Mouse (Mus musculus): ENCODE data around the gene Chat. TPM values are rescaled to one million over a fixed set of nuclear protein-coding genes. Genes with fewer than 3 reads are reported as not detected.
A peak's percentile ranks its signal among the peaks of the same experiment; 100 is the strongest.

The Chat gene
- 2.8 and 3.3 TPM in 2 replicates for polyA plus RNA-seq (2015; fragmentation: Nextera tagmentation; extraction: Ambion mirVana)

GRCm38 (mm10) chr14:32465889-32466288 lies at the start of gene Chat:
Gene Chat (minus strand): TSS chr14:32465989.
- Histone ChIP-seq H3K4me1 (ENCODE audit: control insufficient read depth, insufficient read depth, low read depth, low read length) (peaks cover 18% of the 10 kb centered on the region), H3K4me2 (ENCODE audit: low read length) (peak within 1 kb of the TSS; percentile 77), H3K27me3 (replicated peaks; ENCODE audit: control insufficient read depth, insufficient read depth, low read length) (peaks cover 63% of the 10 kb centered on the region), H3K4me3 (ENCODE audit: low read length) (peak within 1 kb of the TSS; percentile 45), H3K9me3 (ENCODE audit: control insufficient read depth, low read length) (no peaks in the 10 kb centered on the region), H3K9ac (ENCODE audit: low read depth, low read length) (peak within 1 kb of the TSS; percentile 48), H3K36me3 (ENCODE audit: control insufficient read depth, insufficient read depth, low read length) (no peaks in the 10 kb centered on the region), H3K27ac (ENCODE audit: low read depth, low read length) (no peak within 1 kb of the TSS)
- WGBS, result 17% methylated on average over 13 of the region's 13 CpGs
- no peak for ATAC-seq

DNA sequence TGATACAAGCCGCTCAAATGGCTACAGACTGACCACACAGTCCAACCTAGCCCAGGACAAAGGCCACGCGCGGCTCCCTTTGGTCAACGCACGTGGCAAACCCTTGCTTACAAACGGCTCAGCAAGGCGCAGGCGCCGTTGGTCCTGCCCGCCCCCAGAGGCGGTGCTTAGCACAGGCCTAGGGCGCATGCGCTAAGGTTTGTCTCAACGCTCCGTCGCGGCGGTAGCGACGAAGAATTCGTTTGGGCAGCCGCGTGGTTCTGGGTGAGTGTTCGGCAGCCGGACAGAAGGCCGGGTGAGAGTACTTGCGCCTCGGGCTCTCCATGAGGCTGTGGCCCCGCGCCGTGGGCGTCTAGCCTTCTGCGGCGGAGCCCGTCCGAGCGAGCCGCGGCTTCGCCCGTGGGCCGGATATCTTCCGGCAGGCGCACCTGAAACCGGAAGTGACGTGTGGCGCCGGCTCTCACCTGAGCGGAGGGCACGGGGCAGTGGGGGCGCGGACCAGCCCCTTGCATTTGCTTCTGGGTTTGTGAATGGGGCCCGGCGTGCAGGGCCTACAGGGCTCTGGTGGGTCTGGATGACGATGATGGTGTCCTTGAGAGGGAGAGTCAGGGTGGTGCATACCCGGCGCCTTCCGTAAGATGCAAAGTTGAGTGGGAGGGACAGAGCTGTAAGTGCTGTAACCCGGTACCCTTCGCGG lies 47.7 kb upstream of the Chat start, which contains the start of gene Ercc6:
Gene Ercc6 (plus strand): TSS at position 186 of the 697 bp plus-strand sequence.
- H3K27ac ChIP-seq (ENCODE audit: low read depth, low read length), result peak within 1 kb of the TSS; percentile 90
- peak; percentile 96 for ATAC-seq
- H3K36me3 ChIP-seq (ENCODE audit: control insufficient read depth, insufficient read depth, low read length), result peaks cover 9% of the 10 kb centered on the region
- WGBS, result under 1% methylated on average over 62 of the region's 62 CpGs
- H3K4me3 ChIP-seq (ENCODE audit: low read length), result peak within 1 kb of the TSS; percentile 76
- H3K9ac ChIP-seq (ENCODE audit: low read depth, low read length), result peak within 1 kb of the TSS; percentile 83
- peaks cover 14% of the 10 kb centered on the region for H3K4me1 ChIP-seq (ENCODE audit: control insufficient read depth, insufficient read depth, low read depth, low read length)
- H3K27me3 ChIP-seq (replicated peaks; ENCODE audit: control insufficient read depth, insufficient read depth, low read length), result no peaks in the 10 kb centered on the region
- H3K9me3 ChIP-seq (ENCODE audit: control insufficient read depth, low read length), result no peaks in the 10 kb centered on the region
- peak within 1 kb of the TSS; percentile 82 for H3K4me2 ChIP-seq (ENCODE audit: low read length)

DNA sequence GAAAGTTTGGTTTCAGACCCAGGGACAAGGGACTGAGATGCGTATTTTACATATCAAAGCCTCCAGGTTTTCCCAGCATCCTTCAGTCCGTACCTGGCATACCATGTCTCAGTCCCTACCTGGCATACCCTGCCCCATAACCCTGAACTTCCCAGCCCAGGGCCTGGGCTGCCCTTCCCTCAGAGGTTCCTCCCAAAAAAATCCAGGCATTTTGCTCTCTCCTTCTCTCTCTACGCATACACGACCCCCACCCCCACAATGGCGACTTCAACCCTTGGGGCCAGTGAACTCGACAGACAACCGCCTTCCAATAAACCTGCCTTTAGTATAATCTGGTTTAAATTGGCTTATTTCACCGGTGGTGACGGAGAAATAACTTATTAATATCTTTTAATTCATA lies 47.1 kb upstream of the Chat start:
- H3K9me3 ChIP-seq (ENCODE audit: control insufficient read depth, low read length), result no peaks in the 10 kb centered on the region
- 32% methylated on average over 9 of the region's 9 CpGs for WGBS
- peaks cover 9% of the 10 kb centered on the region for H3K36me3 ChIP-seq (ENCODE audit: control insufficient read depth, insufficient read depth, low read length)
- H3K9ac ChIP-seq (ENCODE audit: low read depth, low read length), result peak overlapping the region; percentile 83
- peak; percentile 35; the same call in 1 of the 2 replicates for ATAC-seq
- no peak overlapping the region; the same call in 1 of the 2 replicates for H3K27ac ChIP-seq (ENCODE audit: low read depth, low read length)
- no peaks in the 10 kb centered on the region for H3K27me3 ChIP-seq (replicated peaks; ENCODE audit: control insufficient read depth, insufficient read depth, low read length)
- H3K4me1 ChIP-seq (ENCODE audit: control insufficient read depth, insufficient read depth, low read depth, low read length), result peaks cover 14% of the 10 kb centered on the region
- peak overlapping the region; percentile 76 for H3K4me3 ChIP-seq (ENCODE audit: low read length)
- peak overlapping the region; percentile 82 for H3K4me2 ChIP-seq (ENCODE audit: low read length)

- no peaks in the 10 kb centered on the region for H3K9me3 ChIP-seq (ENCODE audit: control insufficient read depth, low read length)
- ATAC-seq, result no peak
Measured at GRCm38 (mm10) chr14:32509443-32509961, 43.7 kb upstream of the Chat start.

DNA sequence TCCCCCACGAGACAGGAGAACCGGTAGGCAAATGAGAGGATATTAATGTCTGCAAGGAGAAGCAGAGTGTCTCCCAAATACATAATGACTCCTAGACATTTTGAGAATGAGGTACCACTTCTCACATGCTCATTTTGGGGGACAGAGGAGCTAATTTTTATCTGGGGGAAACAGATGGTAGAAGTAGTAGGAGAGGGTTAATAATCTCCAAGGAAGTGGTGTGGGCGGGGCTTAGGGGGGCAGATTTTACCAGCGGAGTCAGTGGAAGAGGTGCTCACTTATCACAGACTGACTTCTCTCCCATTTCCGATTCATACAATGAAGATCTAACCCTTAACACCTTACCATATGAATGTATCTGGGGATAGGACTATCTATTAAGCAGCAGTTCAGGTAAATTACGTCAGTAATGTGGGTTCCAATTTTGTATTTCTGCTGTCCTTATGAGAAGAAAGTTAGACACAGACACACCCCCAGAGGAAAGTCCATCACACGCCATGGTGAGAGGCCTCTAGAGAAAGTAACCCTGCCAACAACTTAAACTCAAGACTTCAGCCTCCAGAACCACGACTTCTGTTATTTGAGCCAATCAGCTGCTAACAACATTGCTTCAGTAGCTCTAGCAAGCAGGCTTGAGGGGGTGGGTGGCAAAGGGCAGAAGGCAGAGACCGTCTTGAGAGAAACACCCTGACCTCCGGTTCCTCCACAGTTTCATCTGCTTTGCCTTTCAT lies 42.5 kb upstream of the Chat start:
- Histone ChIP-seq H3K9ac (ENCODE audit: low read depth, low read length) (no peak overlapping the region), H3K4me1 (ENCODE audit: control insufficient read depth, insufficient read depth, low read depth, low read length) (peaks cover 2% of the 10 kb centered on the region; the same call in 1 of the 2 replicates), H3K9me3 (ENCODE audit: control insufficient read depth, low read length) (no peaks in the 10 kb centered on the region), H3K36me3 (ENCODE audit: control insufficient read depth, insufficient read depth, low read length) (no peaks in the 10 kb centered on the region), H3K4me2 (ENCODE audit: low read length) (no peak overlapping the region), H3K27ac (ENCODE audit: low read depth, low read length) (no peak overlapping the region), H3K4me3 (ENCODE audit: low read length) (no peak overlapping the region), H3K27me3 (replicated peaks; ENCODE audit: control insufficient read depth, insufficient read depth, low read length) (no peaks in the 10 kb centered on the region)
- ATAC-seq, result no peak
- WGBS, result 76% methylated on average over 10 of the region's 10 CpGs

More at GRCm38 (mm10) chr14:32509443-32509961, 43.7 kb upstream of the Chat start:
- WGBS, result 90% methylated on average over 6 of the region's 6 CpGs
- Histone ChIP-seq H3K4me2 (ENCODE audit: low read length) (no peak overlapping the region), H3K4me1 (ENCODE audit: control insufficient read depth, insufficient read depth, low read depth, low read length) (peaks cover 8% of the 10 kb centered on the region), H3K36me3 (ENCODE audit: control insufficient read depth, insufficient read depth, low read length) (no peaks in the 10 kb centered on the region), H3K27me3 (replicated peaks; ENCODE audit: control insufficient read depth, insufficient read depth, low read length) (no peaks in the 10 kb centered on the region), H3K9ac (ENCODE audit: low read depth, low read length) (no peak overlapping the region), H3K4me3 (ENCODE audit: low read length) (no peak overlapping the region), H3K27ac (ENCODE audit: low read depth, low read length) (no peak overlapping the region)

DNA sequence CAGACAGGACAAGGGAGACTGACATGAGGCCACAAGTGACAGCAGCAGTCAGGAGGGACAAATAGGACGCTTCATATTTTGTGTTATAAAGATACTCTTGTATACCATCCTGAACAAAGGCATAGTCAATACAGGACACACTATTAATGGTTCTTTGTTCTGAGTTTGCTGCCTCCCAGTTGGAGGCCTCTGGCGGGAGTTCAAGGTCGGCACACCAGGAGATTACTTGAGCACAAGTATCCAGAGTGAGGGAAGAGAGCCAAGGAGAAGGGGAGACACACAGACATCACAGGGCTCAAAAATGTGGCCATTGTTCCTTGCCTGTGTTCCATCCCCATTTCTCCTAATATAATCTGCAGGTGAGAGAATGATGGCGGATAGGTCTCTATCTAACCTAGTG lies 41.4 kb upstream of the Chat start:
- Histone ChIP-seq H3K27ac (ENCODE audit: low read depth, low read length) (no peak overlapping the region), H3K9me3 (ENCODE audit: control insufficient read depth, low read length) (no peaks in the 10 kb centered on the region), H3K9ac (ENCODE audit: low read depth, low read length) (no peak overlapping the region), H3K4me3 (ENCODE audit: low read length) (no peak overlapping the region), H3K36me3 (ENCODE audit: control insufficient read depth, insufficient read depth, low read length) (no peaks in the 10 kb centered on the region), H3K27me3 (replicated peaks; ENCODE audit: control insufficient read depth, insufficient read depth, low read length) (no peaks in the 10 kb centered on the region), H3K4me2 (ENCODE audit: low read length) (no peak overlapping the region), H3K4me1 (ENCODE audit: control insufficient read depth, insufficient read depth, low read depth, low read length) (no peaks in the 10 kb centered on the region)
- WGBS, result 72% methylated on average over 4 of the region's 4 CpGs
- no peak for ATAC-seq

DNA sequence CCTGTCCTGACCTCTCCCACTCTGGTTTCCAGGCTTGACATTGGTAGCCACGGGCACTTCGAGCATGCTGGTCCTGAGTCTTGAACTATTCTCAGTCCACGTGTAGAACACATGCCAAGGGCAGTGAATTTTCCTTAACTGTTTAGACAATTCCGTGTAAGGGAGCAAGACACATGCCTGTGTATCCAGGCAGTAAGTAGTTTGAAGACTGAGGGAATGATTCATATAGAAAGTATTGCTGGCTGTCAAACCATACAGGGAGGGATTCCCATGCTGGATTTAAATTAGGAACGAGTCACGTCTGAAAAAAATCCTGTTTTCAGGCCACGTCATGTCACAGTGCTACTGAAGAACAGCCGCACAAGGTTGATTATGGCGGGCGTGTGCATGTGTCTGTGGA lies 40.5 kb upstream of the Chat start:
- no peaks in the 10 kb centered on the region for H3K36me3 ChIP-seq (ENCODE audit: control insufficient read depth, insufficient read depth, low read length)
- no peak overlapping the region for H3K4me3 ChIP-seq (ENCODE audit: low read length)
- no peak for ATAC-seq
- no peak overlapping the region for H3K9ac ChIP-seq (ENCODE audit: low read depth, low read length)
- no peaks in the 10 kb centered on the region for H3K4me1 ChIP-seq (ENCODE audit: control insufficient read depth, insufficient read depth, low read depth, low read length)
- 92% methylated on average over 10 of the region's 10 CpGs for WGBS
- no peak overlapping the region for H3K4me2 ChIP-seq (ENCODE audit: low read length)
- H3K9me3 ChIP-seq (ENCODE audit: control insufficient read depth, low read length), result no peaks in the 10 kb centered on the region
- no peaks in the 10 kb centered on the region for H3K27me3 ChIP-seq (replicated peaks; ENCODE audit: control insufficient read depth, insufficient read depth, low read length)
- H3K27ac ChIP-seq (ENCODE audit: low read depth, low read length), result no peak overlapping the region

DNA sequence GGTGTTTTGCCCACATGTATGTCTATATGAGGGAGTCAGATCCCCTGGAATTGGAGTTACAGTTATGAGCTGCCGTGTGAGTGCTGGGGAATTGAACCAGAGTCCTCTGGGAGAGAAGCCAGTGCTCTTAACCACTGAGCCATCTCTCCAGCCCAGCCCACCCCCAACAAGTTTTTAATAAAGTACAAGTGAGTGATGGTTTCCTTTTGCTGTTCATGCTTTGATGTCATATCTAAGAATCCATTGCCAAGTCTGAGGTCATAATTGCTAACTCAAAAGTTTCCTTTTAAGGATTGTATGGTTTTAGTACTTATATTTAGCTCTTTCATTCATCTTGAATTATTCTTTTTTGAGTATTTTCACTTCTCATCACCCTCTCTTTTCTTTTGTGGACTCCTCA lies 38.1 kb upstream of the Chat start:
- no peaks in the 10 kb centered on the region for H3K4me1 ChIP-seq (ENCODE audit: control insufficient read depth, insufficient read depth, low read depth, low read length)
- 86% methylated on average over 1 of the region's 1 CpGs for WGBS
- no peaks in the 10 kb centered on the region for H3K9me3 ChIP-seq (ENCODE audit: control insufficient read depth, low read length)
- no peak overlapping the region for H3K9ac ChIP-seq (ENCODE audit: low read depth, low read length)
- H3K27ac ChIP-seq (ENCODE audit: low read depth, low read length), result no peak overlapping the region
- no peak overlapping the region for H3K4me2 ChIP-seq (ENCODE audit: low read length)
- H3K27me3 ChIP-seq (replicated peaks; ENCODE audit: control insufficient read depth, insufficient read depth, low read length), result no peaks in the 10 kb centered on the region
- no peaks in the 10 kb centered on the region for H3K36me3 ChIP-seq (ENCODE audit: control insufficient read depth, insufficient read depth, low read length)
- H3K4me3 ChIP-seq (ENCODE audit: low read length), result no peak overlapping the region
- no peak for ATAC-seq
